Mouse (Mus musculus): ENCODE data around the gene Dennd6a.
A peak's percentile ranks its signal among the peaks of the same experiment; 100 is the strongest.
"Not testable (repeated sequence)": the region's sequence is repeated elsewhere in the genome, so short reads cannot be mapped to it uniquely, and the experiment has no call there.

Dennd6a gene

GRCm38 (mm10) chr14:26573556-26573955 lies at the start of gene Dennd6a:
Gene Dennd6a (plus strand): TSS chr14:26573856.
- TF ChIP-seq GATA4 (IDR thresholded peaks at IDR 0.05; ENCODE audit: insufficient replicate concordance, low read length): not testable (repeated sequence)

- TF ChIP-seq GATA4 (IDR thresholded peaks at IDR 0.05; ENCODE audit: insufficient replicate concordance, low read length): no peak
Measured at GRCm38 (mm10) chr14:26525955-26526354, 47.7 kb upstream of the Dennd6a start.

- TF ChIP-seq GATA4 (IDR thresholded peaks at IDR 0.05; ENCODE audit: insufficient replicate concordance, low read length): no peak
Measured at GRCm38 (mm10) chr14:26528296-26528695, 45.4 kb upstream of the Dennd6a start.

GRCm38 (mm10) chr14:26530350-26530749 lies 43.3 kb upstream of the Dennd6a start:
- no peak for TF ChIP-seq GATA4 (IDR thresholded peaks at IDR 0.05; ENCODE audit: insufficient replicate concordance, low read length)

- no peak for TF ChIP-seq GATA4 (IDR thresholded peaks at IDR 0.05; ENCODE audit: insufficient replicate concordance, low read length)
Measured at GRCm38 (mm10) chr14:26531410-26532313, 42.0 kb upstream of the Dennd6a start.

GRCm38 (mm10) chr14:26532752-26533151 lies 40.9 kb upstream of the Dennd6a start:
- no peak for TF ChIP-seq GATA4 (IDR thresholded peaks at IDR 0.05; ENCODE audit: insufficient replicate concordance, low read length)

- no peak for TF ChIP-seq GATA4 (IDR thresholded peaks at IDR 0.05; ENCODE audit: insufficient replicate concordance, low read length)
Measured at GRCm38 (mm10) chr14:26533267-26533666, 40.4 kb upstream of the Dennd6a start.

- TF ChIP-seq GATA4 (IDR thresholded peaks at IDR 0.05; ENCODE audit: insufficient replicate concordance, low read length): no peak
Measured at GRCm38 (mm10) chr14:26533821-26534756, 39.6 kb upstream of the Dennd6a start.

GRCm38 (mm10) chr14:26534757-26535479 lies 38.7 kb upstream of the Dennd6a start, which contains the start of gene Slmap:
Gene Slmap (minus strand): TSS chr14:26534931.
- peak; percentile 92; the same call in 1 of the 2 replicates for TF ChIP-seq GATA4 (IDR thresholded peaks at IDR 0.05; ENCODE audit: insufficient replicate concordance, low read length)

GRCm38 (mm10) chr14:26539241-26539640 lies 34.4 kb upstream of the Dennd6a start:
- no peak for TF ChIP-seq GATA4 (IDR thresholded peaks at IDR 0.05; ENCODE audit: insufficient replicate concordance, low read length)

- no peak for TF ChIP-seq GATA4 (IDR thresholded peaks at IDR 0.05; ENCODE audit: insufficient replicate concordance, low read length)
Measured at GRCm38 (mm10) chr14:26540577-26540976, 33.1 kb upstream of the Dennd6a start.

GRCm38 (mm10) chr14:26542136-26542535 lies 31.5 kb upstream of the Dennd6a start:
- TF ChIP-seq GATA4 (IDR thresholded peaks at IDR 0.05; ENCODE audit: insufficient replicate concordance, low read length): no peak

- TF ChIP-seq GATA4 (IDR thresholded peaks at IDR 0.05; ENCODE audit: insufficient replicate concordance, low read length): no peak
Measured at GRCm38 (mm10) chr14:26547516-26548488, 25.9 kb upstream of the Dennd6a start.

- TF ChIP-seq GATA4 (IDR thresholded peaks at IDR 0.05; ENCODE audit: insufficient replicate concordance, low read length): no peak
Measured at GRCm38 (mm10) chr14:26550712-26551111, 22.9 kb upstream of the Dennd6a start.

Data from liver, adult (tissue).